Mouse (Mus musculus) macrophage (primary cell): Measurements from ENCODE around the gene Zkscan16. TPM values are rescaled to one million over a fixed set of nuclear protein-coding genes. Genes with fewer than 3 reads are reported as not detected.

Experiments
- H3K27ac ChIP-seq: fragments of 350-480 bp; formaldehyde crosslinking; 2 replicates; pipeline ENCODE4 v1.9.0; 2021
- H3K36me3 ChIP-seq: fragments of 350-480 bp; formaldehyde crosslinking; 2 replicates; pipeline ENCODE4 v1.9.0; 2021; ENCODE audit errors: inconsistent target
- H3K4me3 ChIP-seq: fragments of 350-480 bp; formaldehyde crosslinking; 2 replicates; pipeline ENCODE4 v1.9.0; 2021; ENCODE audit errors: inconsistent target
- H3K79me2 ChIP-seq: fragments of 350-480 bp; formaldehyde crosslinking; 2 replicates; pipeline ENCODE4 v1.9.0; 2021; ENCODE audit errors: inconsistent target
- WGBS: methylation state at CpG from one replicate; pipeline ENCODE4 v1.1.7; 2026; ENCODE audit warnings: inconsistent platforms; ENCODE audit not compliant: missing documents; 5-methylcytosine and 5-hydroxymethylcytosine counted together
- polyA plus RNA-seq: library from polyadenylated mRNA; stranded (reverse); fragments of 250-400 nt; gene quantifications from 3 replicates; pipeline ENCODE4 v1.2.4, GENCODE M21; 2018; ENCODE audit warnings: inconsistent platforms
- total RNA-seq, 78 experiments: library from RNA; depleted of rRNA; stranded (reverse); fragments of 250-400 nt; gene quantifications; 1 replicate in 9 of 78; 2 replicates in 24 of 78; 3 replicates in 43 of 78; 4 replicates in 2 of 78; pipeline ENCODE4 v1.2.4; 2018; ENCODE audit warnings: inconsistent platforms in 56 of 78

The Zkscan16 gene
- total RNA-seq (2018; cell fraction: chromatin; rRNA removed) = under 1 TPM in 1 of 26 experiments, not detected in 25; 0.28 TPM
- not detected for total RNA-seq (2018; cell fraction: cytosol; rRNA removed)
- total RNA-seq (2018; cell fraction: nucleus; rRNA removed) = not detected
- not detected in 3 replicates for polyA plus RNA-seq

GRCm38 (mm10) chr4:58943420-58944205, at the start of gene Zkscan16:
Zkscan16 (plus strand) TSS chr4:58943628.
- no peak within 1 kb of the TSS for H3K27ac ChIP-seq

GRCm38 (mm10) chr4:58894399-58894798, 49.0 kb upstream of the Zkscan16 start:
- no peak overlapping the region for H3K4me3 ChIP-seq
- H3K27ac ChIP-seq = no peak overlapping the region
- H3K36me3 ChIP-seq = no peaks in the 10 kb centered on the region
- peaks cover 100% of the 10 kb centered on the region for H3K79me2 ChIP-seq
- 94% methylated on average over 6 of the region's 7 CpGs for WGBS

More at GRCm38 (mm10) chr4:58943420-58944205, at the start of gene Zkscan16:
- H3K79me2 ChIP-seq = no peaks in the 10 kb centered on the region
- H3K36me3 ChIP-seq = no peaks in the 10 kb centered on the region
- 3% methylated on average over 50 of the region's 50 CpGs for WGBS
- H3K4me3 ChIP-seq = peak within 1 kb of the TSS; percentile 14; the same call in 1 of the 2 replicates

GRCm38 (mm10) chr4:58897436-58897835, 46.0 kb upstream of the Zkscan16 start:
- Histone ChIP-seq H3K27ac (no peak overlapping the region), H3K36me3 (no peaks in the 10 kb centered on the region), H3K79me2 (peaks cover 100% of the 10 kb centered on the region), H3K4me3 (no peak overlapping the region)
- WGBS = 90% methylated on average over 4 of the region's 4 CpGs

DNA sequence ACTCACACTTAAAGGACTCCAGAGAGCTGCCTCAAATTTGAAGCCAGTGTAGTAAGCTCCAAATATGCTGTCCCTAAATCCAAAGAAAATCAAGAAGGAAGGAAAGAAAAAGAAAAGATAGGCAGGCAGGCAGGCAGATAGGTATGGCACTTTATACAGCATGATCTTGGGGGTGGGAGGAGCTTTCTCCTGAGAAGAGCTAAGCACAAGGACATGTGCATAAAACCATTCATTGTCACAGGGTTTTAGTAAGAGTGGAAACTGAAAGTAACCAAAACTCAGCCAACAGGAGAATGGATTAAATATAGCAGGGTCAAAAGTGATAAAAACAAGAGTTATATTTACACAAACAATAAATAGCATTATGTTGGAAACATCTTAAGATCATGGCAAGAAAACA, 45.1 kb upstream of the Zkscan16 start:
- Histone ChIP-seq H3K27ac (no peak overlapping the region), H3K79me2 (peaks cover 100% of the 10 kb centered on the region), H3K4me3 (no peak overlapping the region), H3K36me3 (no peaks in the 10 kb centered on the region)

GRCm38 (mm10) chr4:58907453-58907852, 36.0 kb upstream of the Zkscan16 start:
- Histone ChIP-seq H3K4me3 (no peak overlapping the region), H3K79me2 (peaks cover 90% of the 10 kb centered on the region), H3K36me3 (no peaks in the 10 kb centered on the region), H3K27ac (no peak overlapping the region)
- WGBS = 20% methylated on average over 1 of the region's 1 CpGs

DNA sequence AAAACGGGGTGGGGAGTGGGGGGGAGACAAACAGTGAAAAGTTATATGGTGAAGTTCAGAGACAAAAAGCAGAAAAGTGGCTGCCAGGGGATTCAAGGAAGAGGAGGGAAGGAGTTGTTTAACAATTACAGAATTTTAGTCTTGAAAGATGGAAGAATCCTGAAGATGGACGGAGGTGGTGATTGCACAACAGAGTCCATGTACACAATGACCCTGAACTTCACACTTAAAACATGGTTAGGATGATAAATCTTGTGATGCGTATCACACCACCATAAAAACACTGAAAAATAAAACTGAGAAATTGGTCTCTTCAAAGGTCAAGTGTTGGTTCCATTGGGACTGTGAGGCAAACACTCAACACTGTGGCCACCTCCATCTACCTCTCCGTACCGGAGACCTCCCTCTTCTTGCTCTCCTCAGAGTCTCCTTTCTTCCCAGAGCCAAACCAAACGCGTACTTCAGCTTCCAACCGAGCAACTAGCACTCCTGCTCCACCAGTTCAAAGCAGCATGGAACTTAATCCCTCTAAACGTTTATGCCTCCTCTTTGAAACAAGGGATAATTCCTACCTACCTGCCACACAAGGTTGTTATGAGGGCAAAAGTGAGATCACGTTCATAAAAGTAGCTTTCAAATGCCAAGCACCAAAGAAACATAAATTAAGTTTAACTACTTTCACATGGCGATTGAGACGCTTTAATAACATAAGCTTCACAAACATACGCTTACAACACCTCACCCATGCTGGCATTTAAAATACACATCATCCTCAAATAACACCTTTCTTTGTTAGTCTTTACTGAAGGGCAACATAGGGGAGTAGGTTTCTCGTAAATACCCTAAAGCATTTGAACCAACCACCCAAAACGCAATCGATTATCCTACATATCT, 33.0 kb upstream of the Zkscan16 start:
- no peaks in the 10 kb centered on the region for H3K36me3 ChIP-seq
- H3K4me3 ChIP-seq = peak overlapping the region; percentile 76
- H3K27ac ChIP-seq = no peak overlapping the region
- 36% methylated on average over 15 of the region's 16 CpGs for WGBS
- peaks cover 60% of the 10 kb centered on the region for H3K79me2 ChIP-seq

- H3K79me2 ChIP-seq = peaks cover 52% of the 10 kb centered on the region
- H3K27ac ChIP-seq = peak overlapping the region; percentile 52
- no peaks in the 10 kb centered on the region for H3K36me3 ChIP-seq
- WGBS = 1% methylated on average over 54 of the region's 56 CpGs
- peak overlapping the region; percentile 76 for H3K4me3 ChIP-seq
Observed at GRCm38 (mm10) chr4:58911069-58911830, 32.2 kb upstream of the Zkscan16 start.

GRCm38 (mm10) chr4:58911831-58912628, 31.4 kb upstream of the Zkscan16 start:
- Histone ChIP-seq H3K4me3 (peak overlapping the region; percentile 26; the same call in 1 of the 2 replicates), H3K79me2 (peaks cover 44% of the 10 kb centered on the region), H3K36me3 (no peaks in the 10 kb centered on the region), H3K27ac (peak overlapping the region; percentile 57)
- under 1% methylated on average over 73 of the region's 126 CpGs for WGBS

DNA sequence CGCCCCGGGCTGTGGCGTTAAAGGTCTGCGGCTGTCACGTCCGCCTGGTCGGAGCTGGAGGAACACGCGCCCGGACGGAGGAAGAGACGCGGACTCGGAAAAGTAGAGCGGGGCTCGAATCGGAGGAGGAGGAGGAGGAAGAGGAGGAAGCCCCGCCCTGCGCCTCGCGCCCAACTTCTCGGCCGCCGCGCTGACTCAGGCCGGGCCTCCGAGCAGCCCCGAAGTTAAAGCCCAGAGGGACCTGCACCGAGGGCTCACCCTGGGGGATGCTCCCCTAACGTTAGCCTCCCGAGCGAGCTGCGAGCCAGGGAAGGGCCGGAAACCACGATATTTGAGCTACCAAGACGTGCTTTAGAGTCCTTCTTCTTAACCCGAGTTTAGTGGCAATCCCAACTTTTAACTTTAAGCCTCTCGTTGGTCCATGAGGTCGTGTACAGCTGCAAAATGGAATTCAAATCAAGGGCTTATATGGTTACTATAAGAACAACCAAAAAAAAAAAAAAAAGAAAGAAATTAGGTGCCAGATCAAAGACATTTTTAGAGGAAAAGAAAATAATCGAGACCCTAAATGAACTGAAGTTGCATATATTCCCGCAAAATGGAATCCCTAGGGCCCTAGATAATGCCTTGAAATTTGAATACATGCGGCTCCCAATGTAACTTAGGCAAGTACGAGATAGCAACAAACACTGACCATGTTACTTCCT, 30.6 kb upstream of the Zkscan16 start, which contains the start of gene Ecpas:
TSS of gene Ecpas (minus strand) at position 121 of the 707 bp plus-strand sequence.
- 5% methylated on average over 40 of the region's 43 CpGs for WGBS
- Histone ChIP-seq H3K27ac (peak within 1 kb of the TSS; percentile 57), H3K4me3 (peak within 1 kb of the TSS; percentile 26), H3K79me2 (peaks cover 37% of the 10 kb centered on the region), H3K36me3 (no peaks in the 10 kb centered on the region)

GRCm38 (mm10) chr4:58913336-58914026, 29.9 kb upstream of the Zkscan16 start:
- H3K27ac ChIP-seq = peak overlapping the region; percentile 57; the same call in 1 of the 2 replicates
- no peak overlapping the region for H3K4me3 ChIP-seq
- WGBS = 0% methylated on average over 1 of the region's 3 CpGs
- H3K79me2 ChIP-seq = peaks cover 30% of the 10 kb centered on the region
- H3K36me3 ChIP-seq = no peaks in the 10 kb centered on the region

DNA sequence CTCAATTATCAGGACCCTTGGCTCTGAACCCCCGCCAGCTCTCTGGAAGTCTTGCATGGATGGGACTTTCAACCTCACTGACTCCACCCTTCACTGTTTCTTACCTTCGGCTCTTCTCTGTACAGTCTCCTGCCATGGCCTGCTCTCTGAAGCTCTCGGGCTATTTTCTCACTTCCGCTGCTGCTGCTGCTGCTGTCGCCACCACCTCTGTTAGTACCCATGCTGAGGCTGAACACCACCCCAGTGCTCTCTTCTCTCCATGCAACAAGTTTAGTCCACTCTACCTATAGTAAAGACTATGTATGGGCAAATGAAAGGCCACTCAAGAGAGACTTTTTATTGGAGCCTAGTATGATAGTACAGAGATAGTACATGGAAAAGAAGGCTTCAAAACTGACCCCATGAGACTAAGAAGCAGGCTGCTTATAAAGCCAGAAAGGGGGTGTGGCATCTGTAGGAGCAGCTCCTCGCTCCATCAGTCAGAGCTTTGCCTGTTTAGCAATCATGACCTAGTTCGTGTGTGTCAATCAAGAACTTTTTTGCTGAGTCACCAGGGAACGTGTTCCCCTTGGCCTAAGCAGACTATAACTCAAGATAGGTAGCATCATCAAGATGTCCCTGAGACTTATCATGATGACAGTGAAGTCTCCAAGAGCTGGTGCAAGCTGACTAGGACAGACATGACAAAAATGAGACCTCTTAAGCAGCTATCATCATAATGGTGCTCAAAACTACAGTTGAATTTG, 28.2 kb upstream of the Zkscan16 start:
- H3K4me3 ChIP-seq = no peak overlapping the region
- 71% methylated on average over 8 of the region's 8 CpGs for WGBS
- H3K27ac ChIP-seq = no peak overlapping the region
- peaks cover 12% of the 10 kb centered on the region for H3K79me2 ChIP-seq
- no peaks in the 10 kb centered on the region for H3K36me3 ChIP-seq

- no peaks in the 10 kb centered on the region for H3K36me3 ChIP-seq
- no peak overlapping the region for H3K4me3 ChIP-seq
- no peak overlapping the region for H3K27ac ChIP-seq
- H3K79me2 ChIP-seq = no peaks in the 10 kb centered on the region
- WGBS = 58% methylated on average over 2 of the region's 2 CpGs
Observed at GRCm38 (mm10) chr4:58923933-58924332, 19.5 kb upstream of the Zkscan16 start.
